Mouse (Mus musculus) liver, postnatal 0 days (tissue): ENCODE data around the gene Pnpla7.

Experiments
- CTCF ChIP-seq: sonication (generic); IDR thresholded peaks from 2 replicates; pipeline ENCODE4 v1.5.1; 2016; ENCODE audit warnings: antibody characterized with exemption, low read depth
- EP300 ChIP-seq: IDR thresholded peaks from 2 replicates; pipeline ENCODE4 v1.6.1; 2016; ENCODE audit warnings: antibody characterized with exemption, low read depth, mild to moderate bottlenecking

DNA sequence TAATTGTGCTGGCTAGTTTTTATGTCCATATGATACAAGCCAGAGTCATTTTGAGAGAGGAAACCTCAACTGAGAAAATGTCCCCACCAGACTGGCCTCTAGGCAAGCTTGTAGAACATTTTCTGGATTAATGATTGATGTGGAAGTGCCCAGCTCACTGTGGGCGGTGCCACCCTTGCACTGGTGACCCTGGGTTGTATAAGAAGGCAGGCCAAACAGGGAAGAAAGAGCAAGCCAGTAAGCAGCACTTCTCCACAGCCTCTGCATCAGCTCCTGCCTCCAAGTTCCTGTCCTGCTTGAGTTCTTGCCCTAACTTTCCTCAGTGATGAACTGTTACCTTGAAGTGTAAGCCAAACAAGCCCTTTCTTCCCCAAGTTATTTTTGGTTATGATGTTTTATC lies 103.1 kb downstream of the Pnpla7 start:
- TF ChIP-seq CTCF: no peak
- TF ChIP-seq EP300: no peak
